Mouse (Mus musculus) myocyte (in vitro differentiated cells): Measurements from ENCODE around the gene Ppp2r2c. TPM values are rescaled to one million over a fixed set of nuclear protein-coding genes. Genes with fewer than 3 reads are reported as not detected.

Experiments
- H3K27me3 ChIP-seq: one replicate; pipeline ENCODE4 v1.6.1; 2011; ENCODE audit not compliant: control insufficient read depth, insufficient read depth, insufficient read length
- H3K36me3 ChIP-seq: one replicate; pipeline ENCODE4 v1.6.1; 2011; ENCODE audit not compliant: control insufficient read depth, insufficient read depth
- H3K4me2 ChIP-seq: one replicate; pipeline ENCODE4 v1.6.1; 2011; ENCODE audit warnings: low read depth, control low read depth
- H3K4me3 ChIP-seq: one replicate; pipeline ENCODE4 v1.5.1; 2011; ENCODE audit warnings: mild to moderate bottlenecking, control low read depth, moderate library complexity
- H3K79me2 ChIP-seq: one replicate; pipeline ENCODE4 v1.6.1; 2011; ENCODE audit not compliant: control insufficient read depth, insufficient read depth
- H3ac ChIP-seq: one replicate; pipeline ENCODE4 v1.6.1; 2011; ENCODE audit not compliant: control insufficient read depth, insufficient read length
- CEBPB ChIP-seq: IDR thresholded peaks from 2 replicates; pipeline ENCODE4 v1.6.1; 2011; ENCODE audit warnings: mild to moderate bottlenecking, moderate library complexity; ENCODE audit not compliant: poor library complexity, insufficient read depth, severe bottlenecking
- E2F4 ChIP-seq: IDR thresholded peaks from one replicate; pipeline ENCODE4 v1.6.1; 2011; ENCODE audit warnings: mild to moderate bottlenecking, control low read depth, moderate library complexity; ENCODE audit not compliant: insufficient read depth
- MAX ChIP-seq: IDR thresholded peaks from one replicate; pipeline ENCODE4 v1.6.1; 2011; ENCODE audit warnings: low read depth, mild to moderate bottlenecking, control low read depth
- MYOD1 ChIP-seq, 3 experiments: IDR thresholded peaks; one replicate each; pipeline ENCODE4 v1.6.1; 2011; ENCODE audit warnings: control low read depth in 2 of 3, low read depth in 2 of 3, mild to moderate bottlenecking in 2 of 3, moderate library complexity in 1 of 3; ENCODE audit not compliant: insufficient read length in 2 of 3, control insufficient read depth in 1 of 3
- MYOG ChIP-seq, 3 experiments: IDR thresholded peaks; one replicate each; pipeline ENCODE4 v1.6.1; 2011; ENCODE audit warnings: control low read depth in 2 of 3, low read depth in 2 of 3, mild to moderate bottlenecking in 2 of 3; ENCODE audit not compliant: insufficient read length in 2 of 3, control insufficient read depth in 1 of 3, insufficient read depth in 1 of 3
- POLR2A ChIP-seq: IDR thresholded peaks from one replicate; pipeline ENCODE4 v1.6.1; 2011; ENCODE audit warnings: low read depth, mild to moderate bottlenecking, control low read depth, moderate library complexity; ENCODE audit not compliant: insufficient read length
- POLR2AphosphoS2 ChIP-seq: IDR thresholded peaks from one replicate; pipeline ENCODE4 v1.6.1; 2011; ENCODE audit warnings: low read depth, control low read depth; ENCODE audit not compliant: insufficient read length
- REST ChIP-seq: IDR thresholded peaks from one replicate; pipeline ENCODE4 v1.6.1; 2011; ENCODE audit warnings: mild to moderate bottlenecking, control low read depth, moderate library complexity; ENCODE audit not compliant: insufficient read depth, insufficient read length
- SRF ChIP-seq: IDR thresholded peaks from one replicate; pipeline ENCODE4 v1.6.1; 2011; ENCODE audit warnings: low read depth; ENCODE audit not compliant: control insufficient read depth, insufficient read length
- TCF12 ChIP-seq: IDR thresholded peaks from one replicate; pipeline ENCODE4 v1.6.1; 2011; ENCODE audit warnings: mild to moderate bottlenecking, control low read depth; ENCODE audit not compliant: poor library complexity, insufficient read depth, severe bottlenecking
- TCF3 ChIP-seq: IDR thresholded peaks from one replicate; pipeline ENCODE4 v1.6.1; 2011; ENCODE audit warnings: low read depth, control low read depth; ENCODE audit not compliant: insufficient read length
- USF1 ChIP-seq: IDR thresholded peaks from one replicate; pipeline ENCODE4 v1.6.1; 2011; ENCODE audit warnings: low read depth, mild to moderate bottlenecking, control low read depth, moderate library complexity
- polyA plus RNA-seq: library from polyadenylated mRNA; unstranded; fragments of >200 nt; fragmentation: generic; extraction: Trizol; gene quantifications from one replicate; pipeline ENCODE4 v1.2.1, GENCODE M21; 2012; ENCODE audit warnings: missing spikeins

Ppp2r2c gene
- polyA plus RNA-seq, 1 experiment, result 0.01 TPM

- no peak overlapping the region for H3K4me3 ChIP-seq
- H3K27me3 ChIP-seq, result peaks cover 66% of the 10 kb centered on the region
- no peaks in the 10 kb centered on the region for H3K36me3 ChIP-seq
- no peak overlapping the region for H3K4me2 ChIP-seq
- TF ChIP-seq TCF3 (no peak), POLR2A (no peak), CEBPB (no peak), TCF12 (no peak), REST (no peak), MYOG (IDR thresholded peaks at IDR 0.05; ENCODE audit: control insufficient read depth in 1 of 3, insufficient read depth in 1 of 3, insufficient read length in 2 of 3, low read depth in 2 of 3) (no peak)
- no peak overlapping the region for H3ac ChIP-seq
- H3K79me2 ChIP-seq, result no peaks in the 10 kb centered on the region
Observed at GRCm38 (mm10) chr5:36917245-36917644, 48.9 kb downstream of the Ppp2r2c start.

GRCm38 (mm10) chr5:36918016-36918415 is 49.7 kb downstream of the Ppp2r2c start:
- H3K4me3 ChIP-seq, result no peak overlapping the region
- peaks cover 65% of the 10 kb centered on the region for H3K27me3 ChIP-seq
- H3ac ChIP-seq, result no peak overlapping the region
- TF ChIP-seq USF1, result no peak
- no peak for TF ChIP-seq MYOD1 (IDR thresholded peaks at IDR 0.05; ENCODE audit: control insufficient read depth in 1 of 3, insufficient read length in 2 of 3, low read depth in 2 of 3)
- no peak for TF ChIP-seq E2F4
- no peak for TF ChIP-seq TCF12
- no peak for TF ChIP-seq POLR2A
- TF ChIP-seq POLR2AphosphoS2, result no peak
- no peak for TF ChIP-seq REST
- no peak overlapping the region for H3K4me2 ChIP-seq
- H3K36me3 ChIP-seq, result no peaks in the 10 kb centered on the region
- H3K79me2 ChIP-seq, result no peaks in the 10 kb centered on the region

GRCm38 (mm10) chr5:36920072-36920471 is 51.8 kb downstream of the Ppp2r2c start:
- Histone ChIP-seq H3K36me3 (no peaks in the 10 kb centered on the region), H3K4me3 (no peak overlapping the region), H3ac (no peak overlapping the region), H3K27me3 (peaks cover 45% of the 10 kb centered on the region), H3K4me2 (no peak overlapping the region), H3K79me2 (no peaks in the 10 kb centered on the region)
- TF ChIP-seq E2F4 (no peak), POLR2AphosphoS2 (no peak), MYOG (IDR thresholded peaks at IDR 0.05; ENCODE audit: control insufficient read depth in 1 of 3, insufficient read depth in 1 of 3, insufficient read length in 2 of 3, low read depth in 2 of 3) (no peak), USF1 (no peak), REST (no peak), CEBPB (no peak), TCF12 (no peak), MYOD1 (IDR thresholded peaks at IDR 0.05; ENCODE audit: control insufficient read depth in 1 of 3, insufficient read length in 2 of 3, low read depth in 2 of 3) (no peak), SRF (no peak)

- Histone ChIP-seq H3K36me3 (no peaks in the 10 kb centered on the region), H3K27me3 (peaks cover 46% of the 10 kb centered on the region), H3K4me2 (no peak overlapping the region), H3ac (no peak overlapping the region), H3K4me3 (no peak overlapping the region), H3K79me2 (no peaks in the 10 kb centered on the region)
- TF ChIP-seq REST, result no peak
- no peak for TF ChIP-seq CEBPB
- peak in 1 of 3 experiments; percentile 4 for TF ChIP-seq MYOD1 (IDR thresholded peaks at IDR 0.05; ENCODE audit: control insufficient read depth in 1 of 3, insufficient read length in 2 of 3, low read depth in 2 of 3)
Observed at GRCm38 (mm10) chr5:36921871-36922270, 53.6 kb downstream of the Ppp2r2c start.

- no peak for TF ChIP-seq REST
- TF ChIP-seq POLR2A, result no peak
- TF ChIP-seq MAX, result no peak
- TF ChIP-seq TCF12, result no peak
- no peak for TF ChIP-seq USF1
- TF ChIP-seq SRF, result no peak
- TF ChIP-seq POLR2AphosphoS2, result no peak
- TF ChIP-seq MYOG (IDR thresholded peaks at IDR 0.05; ENCODE audit: control insufficient read depth in 1 of 3, insufficient read depth in 1 of 3, insufficient read length in 2 of 3, low read depth in 2 of 3), result no peak
- TF ChIP-seq E2F4, result no peak
- TF ChIP-seq MYOD1 (IDR thresholded peaks at IDR 0.05; ENCODE audit: control insufficient read depth in 1 of 3, insufficient read length in 2 of 3, low read depth in 2 of 3), result no peak
- TF ChIP-seq TCF3, result no peak
- TF ChIP-seq CEBPB, result no peak
- no peaks in the 10 kb centered on the region for H3K36me3 ChIP-seq
- no peak overlapping the region for H3ac ChIP-seq
- no peak overlapping the region for H3K4me2 ChIP-seq
- H3K4me3 ChIP-seq, result no peak overlapping the region
- H3K27me3 ChIP-seq, result peaks cover 44% of the 10 kb centered on the region
- no peaks in the 10 kb centered on the region for H3K79me2 ChIP-seq
Observed at GRCm38 (mm10) chr5:36922811-36923210, 54.5 kb downstream of the Ppp2r2c start.
